Mouse (Mus musculus) G1E (cell line): ENCODE data around the gene Pgf. TPM values are rescaled to one million over a fixed set of nuclear protein-coding genes. Genes with fewer than 3 reads are reported as not detected.

Source experiments
- ATAC-seq: 2 replicates; pipeline ENCODE4 v1.8.0; 2016; ENCODE audit warnings: mild to moderate bottlenecking; ENCODE audit not compliant: insufficient number of reproducible peaks, poor library complexity, low FRiP score, severe bottlenecking; ENCODE audit errors: extremely low read depth
- DNase-seq: peaks from one replicate; pipeline ENCODE4 v3.0.0; 2012; ENCODE audit warnings: low spot score
- H3K27me3 ChIP-seq: 2 replicates; pipeline ENCODE4 v1.6.1; 2012; ENCODE audit warnings: mild to moderate bottlenecking, low read length, inconsistent platforms; ENCODE audit not compliant: insufficient read depth
- H3K36me3 ChIP-seq: replicated peaks from 2 replicates; pipeline ENCODE3; 2012; ENCODE audit warnings: mild to moderate bottlenecking, inconsistent platforms
- H3K4me1 ChIP-seq: 2 replicates; pipeline ENCODE4 v1.6.1; 2012; ENCODE audit warnings: low read depth, low read length, inconsistent platforms, mixed read lengths; ENCODE audit not compliant: insufficient read depth
- H3K4me3 ChIP-seq: 2 replicates; pipeline ENCODE4 v1.5.1; 2012; ENCODE audit warnings: low read depth, mild to moderate bottlenecking, inconsistent platforms, low read length, moderate library complexity, mixed read lengths
- H3K9me3 ChIP-seq: replicated peaks from 2 replicates; pipeline ENCODE4 v1.6.1; 2012; ENCODE audit warnings: inconsistent platforms
- CTCF ChIP-seq: IDR thresholded peaks from 2 replicates; pipeline ENCODE4 v1.5.1; 2012; ENCODE audit warnings: low read depth, low read length, inconsistent platforms, mixed read lengths
- GATA1 ChIP-seq: IDR thresholded peaks from 2 replicates; pipeline ENCODE4 v1.6.1; 2012; ENCODE audit warnings: borderline replicate concordance, low read length, inconsistent platforms, mixed read lengths
- GATA2 ChIP-seq: IDR thresholded peaks from 2 replicates; pipeline ENCODE4 v1.6.1; 2012; ENCODE audit warnings: low read depth, low read length, inconsistent platforms, borderline replicate concordance
- POLR2AphosphoS5 ChIP-seq: IDR thresholded peaks from 2 replicates; pipeline ENCODE4 v1.6.1; 2012; ENCODE audit warnings: low read depth, low read length, inconsistent platforms; ENCODE audit not compliant: insufficient replicate concordance
- TAL1 ChIP-seq: conservative IDR thresholded peaks from 2 replicates; pipeline ENCODE4 v1.6.1; 2012; ENCODE audit warnings: low read depth, low read length, inconsistent platforms, mixed read lengths
- polyA plus RNA-seq: library from polyadenylated mRNA; stranded (reverse); fragments of >175 nt; gene quantifications from 2 replicates; pipeline ENCODE4 v1.2.3, GENCODE M21; 2012
- total RNA-seq, 2 experiments: library from RNA; stranded (forward) in 1 of 2; stranded (reverse) in 1 of 2; fragments of 200-1000 nt in 1 of 2; fragments of >200 nt in 1 of 2; fragmentation: Nextera tagmentation in 1 of 2; gene quantifications; 2 replicates each; pipeline ENCODE4 v1.2.3; 2014 to 2017

The Pgf gene
- total and polyA plus RNA-seq, 3 experiments: 2.1 TPM; not detected in 2

DNA sequence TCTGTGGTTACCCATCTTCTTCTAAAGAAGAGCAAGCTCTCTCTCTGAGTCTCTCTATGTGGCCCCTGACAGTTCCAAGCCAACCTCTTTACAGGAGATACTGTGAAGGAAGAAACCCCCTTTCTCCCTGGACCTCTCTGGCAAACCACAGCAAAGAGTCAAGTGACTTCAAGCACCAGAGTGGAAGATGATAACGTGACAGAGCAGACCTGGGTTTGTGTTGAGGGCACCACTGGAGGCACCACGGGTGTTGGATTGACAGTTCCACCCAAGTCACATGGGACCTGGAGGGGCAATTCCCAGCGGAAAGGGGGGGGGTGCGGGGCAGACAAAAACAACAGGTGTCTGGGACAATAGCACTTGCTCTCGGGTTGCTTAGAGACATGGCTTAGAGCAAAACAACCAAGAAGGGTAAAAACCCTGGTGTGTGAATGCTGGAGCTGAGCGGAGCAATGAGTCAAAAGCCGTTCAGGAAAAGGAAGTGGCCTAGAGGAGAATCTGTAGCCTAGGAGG is 31.2 kb upstream of the Pgf start:
- no peak overlapping the region for H3K4me3 ChIP-seq
- H3K36me3 ChIP-seq: no peaks in the 10 kb centered on the region
- DNase-seq (no peak), ATAC-seq (no peak)
- no peaks in the 10 kb centered on the region for H3K9me3 ChIP-seq
- peaks cover 44% of the 10 kb centered on the region for H3K27me3 ChIP-seq
- peaks cover 5% of the 10 kb centered on the region for H3K4me1 ChIP-seq
- TF ChIP-seq GATA2 (no peak), CTCF (no peak), TAL1 (no peak), POLR2AphosphoS5 (no peak), GATA1 (no peak)

DNA sequence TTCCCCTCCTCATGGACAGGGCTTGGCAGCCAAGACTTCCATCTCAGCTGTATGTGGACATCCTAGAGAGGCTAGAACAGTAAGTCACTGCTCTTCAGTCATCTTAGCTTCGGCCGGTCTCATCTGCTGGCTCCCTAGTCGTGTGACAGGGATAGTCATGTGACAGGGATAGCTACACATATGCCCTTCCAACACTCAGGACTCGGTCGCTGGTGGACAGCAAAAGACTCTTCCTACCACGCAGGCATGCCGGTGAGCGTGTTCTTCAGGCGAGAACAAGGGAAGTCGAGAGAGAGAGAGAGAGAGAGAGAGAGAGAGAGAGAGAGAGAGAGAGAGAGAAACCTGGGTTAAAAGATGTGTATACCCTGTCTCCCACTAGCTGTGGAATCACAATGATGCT is 27.8 kb upstream of the Pgf start:
- Histone ChIP-seq H3K4me3 (no peak overlapping the region), H3K36me3 (no peaks in the 10 kb centered on the region), H3K27me3 (peaks cover 52% of the 10 kb centered on the region), H3K9me3 (no peaks in the 10 kb centered on the region), H3K4me1 (peaks cover 5% of the 10 kb centered on the region)
- DNase-seq: no peak
- no peak for TF ChIP-seq GATA1
- 0 out of 2 replicates have a peak, but pooled peaks have one; percentile 18 for TF ChIP-seq GATA2
- TF ChIP-seq TAL1: no peak
- TF ChIP-seq CTCF: no peak
- TF ChIP-seq POLR2AphosphoS5: no peak
- ATAC-seq: no peak

- Histone ChIP-seq H3K4me1 (peaks cover 5% of the 10 kb centered on the region), H3K9me3 (no peaks in the 10 kb centered on the region), H3K27me3 (peaks cover 59% of the 10 kb centered on the region), H3K4me3 (no peak overlapping the region), H3K36me3 (no peaks in the 10 kb centered on the region)
- ATAC-seq: no peak
- TF ChIP-seq POLR2AphosphoS5 (no peak), CTCF (no peak), GATA1 (no peak), GATA2 (no peak), TAL1 (no peak)
- no peak for DNase-seq
These were observed 26.5 kb upstream of the Pgf start for GRCm38 (mm10) chr12:85204105-85204504.

DNA sequence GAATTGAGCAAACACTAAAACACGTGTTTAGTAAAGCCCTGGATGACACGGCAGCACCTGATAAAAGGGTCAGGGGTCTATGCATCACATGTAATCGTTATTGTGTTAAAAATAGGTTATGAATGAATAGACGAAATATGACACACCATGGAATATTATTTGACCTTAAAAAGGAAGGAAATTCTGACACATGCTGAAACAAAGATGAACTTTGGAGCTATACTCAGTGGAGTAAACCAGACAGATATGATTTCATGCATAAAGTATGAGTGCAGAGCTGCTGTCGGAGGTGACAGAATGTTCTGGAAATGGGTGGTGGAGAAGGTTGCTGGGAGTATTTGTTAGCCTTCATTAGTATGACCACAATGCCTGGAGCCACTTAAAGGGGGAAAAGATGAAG is 26.1 kb upstream of the Pgf start:
- Histone ChIP-seq H3K27me3 (peaks cover 60% of the 10 kb centered on the region), H3K9me3 (no peaks in the 10 kb centered on the region), H3K36me3 (no peaks in the 10 kb centered on the region), H3K4me3 (no peak overlapping the region), H3K4me1 (peaks cover 5% of the 10 kb centered on the region)
- TF ChIP-seq GATA2 (no peak), POLR2AphosphoS5 (no peak), CTCF (no peak), GATA1 (no peak), TAL1 (no peak)
- no peak for DNase-seq
- ATAC-seq: no peak

GRCm38 (mm10) chr12:85202191-85202590 is 24.6 kb upstream of the Pgf start:
- Histone ChIP-seq H3K27me3 (peaks cover 56% of the 10 kb centered on the region), H3K36me3 (no peaks in the 10 kb centered on the region), H3K9me3 (no peaks in the 10 kb centered on the region), H3K4me3 (no peak overlapping the region), H3K4me1 (peaks cover 5% of the 10 kb centered on the region)
- TF ChIP-seq TAL1 (no peak), GATA1 (no peak), CTCF (no peak), POLR2AphosphoS5 (no peak), GATA2 (no peak)
- no peak for ATAC-seq
- DNase-seq: no peak

- no peak overlapping the region for H3K4me3 ChIP-seq
- ATAC-seq: no peak
- peaks cover 57% of the 10 kb centered on the region for H3K27me3 ChIP-seq
- DNase-seq: no peak
- H3K36me3 ChIP-seq: no peaks in the 10 kb centered on the region
- H3K4me1 ChIP-seq: peaks cover 5% of the 10 kb centered on the region
- no peaks in the 10 kb centered on the region for H3K9me3 ChIP-seq
- TF ChIP-seq TAL1 (no peak), CTCF (no peak), POLR2AphosphoS5 (no peak), GATA2 (no peak), GATA1 (no peak)
These were observed 24.2 kb upstream of the Pgf start for GRCm38 (mm10) chr12:85201830-85202147.
